Mouse (Mus musculus) cortical plate, adult 2 months (tissue): ENCODE results near the gene Capn8.

ENCODE experiments used
- CTCF ChIP-seq: fragments of 200-500 bp; IDR thresholded peaks from 2 replicates; pipeline ENCODE4 v1.5.1; 2011; ENCODE audit warnings: mild to moderate bottlenecking, control low read depth, low read length; ENCODE audit not compliant: insufficient read depth; ENCODE audit errors: extremely low read depth
- POLR2A ChIP-seq: fragments of 200-500 bp; IDR thresholded peaks from 2 replicates; pipeline ENCODE4 v1.6.1; 2011; ENCODE audit warnings: mild to moderate bottlenecking, low read length, control low read depth; ENCODE audit not compliant: insufficient read depth; ENCODE audit errors: extremely low read depth

DNA sequence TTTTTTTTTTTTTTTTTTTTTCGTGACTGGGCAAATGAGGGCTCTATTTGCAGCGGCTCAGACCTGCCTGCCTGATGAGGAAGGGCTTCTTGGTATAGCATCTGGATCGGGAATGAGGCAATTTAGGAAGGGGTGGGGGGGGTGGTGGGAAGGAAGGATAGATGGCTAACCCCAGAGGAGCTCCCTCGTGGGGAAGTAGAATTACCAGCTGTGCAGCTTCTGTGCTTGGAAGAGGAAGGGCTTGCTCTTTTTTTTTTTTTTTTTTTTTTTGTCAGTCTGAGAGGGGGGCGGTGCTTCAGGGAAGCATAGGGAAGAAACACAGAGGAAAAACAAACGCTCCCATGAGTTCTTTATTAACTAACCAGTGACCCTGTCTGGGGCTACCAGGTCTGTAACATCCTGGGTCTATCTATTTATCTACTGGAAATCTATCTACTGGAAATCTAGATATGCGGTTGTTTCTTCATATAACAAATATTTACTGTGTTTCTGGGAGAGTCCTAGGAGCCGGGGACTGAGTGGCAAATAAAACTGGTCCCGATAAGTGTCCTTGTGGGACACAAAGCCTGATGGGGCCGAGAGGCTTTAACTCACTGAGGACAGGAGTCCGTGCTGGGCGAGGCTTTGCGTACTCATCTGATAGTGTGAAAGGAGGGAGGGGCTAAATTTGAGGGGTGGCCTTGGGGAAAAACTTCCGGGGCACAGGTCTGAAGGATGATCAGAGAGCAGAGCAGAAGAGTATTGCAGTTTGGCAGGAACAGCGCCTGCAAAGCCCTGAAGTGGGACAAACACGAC, 2.0 kb upstream of the Capn8 start:
- TF ChIP-seq POLR2A (no peak), CTCF (no peak)
